Mouse (Mus musculus) lung, embryonic 14.5 days (tissue): Measurements from ENCODE around the gene Dsp. TPM values are rescaled to one million over a fixed set of nuclear protein-coding genes. Genes with fewer than 3 reads are reported as not detected.

Experiments used
- ATAC-seq: fragments of 200-750 bp; cut with Nextera tagmentation; 2 replicates; pipeline ENCODE4 v1.8.0; 2017; ENCODE audit warnings: mild to moderate bottlenecking, moderate TSS enrichment, moderate library complexity; ENCODE audit not compliant: insufficient read depth
- DNase-seq: peaks from one replicate; pipeline ENCODE4 v3.0.0-alpha.2; 2015
- H3K27ac ChIP-seq: fragments of 300-500 bp; sonication (generic); 2 replicates; pipeline ENCODE4 v1.5.1; 2014; ENCODE audit warnings: low read depth, mild to moderate bottlenecking, moderate library complexity
- H3K27me3 ChIP-seq: fragments of 300-500 bp; sonication (generic); 2 replicates; pipeline ENCODE4 v1.6.1; 2014; ENCODE audit warnings: low read length, control low read depth; ENCODE audit not compliant: insufficient read depth
- H3K36me3 ChIP-seq: fragments of 300-500 bp; sonication (generic); 2 replicates; pipeline ENCODE4 v1.6.1; 2014; ENCODE audit warnings: control low read depth; ENCODE audit not compliant: insufficient read depth
- H3K4me1 ChIP-seq: fragments of 300-500 bp; sonication (generic); 2 replicates; pipeline ENCODE4 v1.6.1; 2014; ENCODE audit warnings: antibody characterized with exemption, control low read depth; ENCODE audit not compliant: insufficient read depth
- H3K4me2 ChIP-seq: fragments of 300-500 bp; sonication (generic); 2 replicates; pipeline ENCODE4 v1.6.1; 2014; ENCODE audit warnings: mild to moderate bottlenecking
- H3K4me3 ChIP-seq: fragments of 300-500 bp; sonication (generic); 2 replicates; pipeline ENCODE4 v1.5.1; 2014; ENCODE audit warnings: low read depth, low read length
- H3K9ac ChIP-seq: fragments of 300-500 bp; sonication (generic); 2 replicates; pipeline ENCODE4 v1.6.1; 2014
- H3K9me3 ChIP-seq: fragments of 300-500 bp; sonication (generic); 2 replicates; pipeline ENCODE4 v1.6.1; 2016; ENCODE audit warnings: low read depth, low read length, control low read depth
- CTCF ChIP-seq: IDR thresholded peaks from 2 replicates; pipeline ENCODE4 v1.5.1; 2016; ENCODE audit warnings: antibody characterized with exemption, low read depth
- WGBS: fragments of 180-500 bp; shearing (Covaris S2); extraction: QIAGEN DNeasy Blood & Tissue Kit; methylation state at CpG from one replicate; pipeline ENCODE4 v1.1.7; 2014; 5-methylcytosine and 5-hydroxymethylcytosine counted together
- polyA plus RNA-seq: library from polyadenylated mRNA; unstranded; fragments of >200 nt; fragmentation: Nextera tagmentation; extraction: Ambion mirVana; gene quantifications from 2 replicates; pipeline ENCODE4 v1.2.1, GENCODE M21; 2014

Dsp gene
- polyA plus RNA-seq, result 8.0 and 9.1 TPM in 2 replicates

DNA sequence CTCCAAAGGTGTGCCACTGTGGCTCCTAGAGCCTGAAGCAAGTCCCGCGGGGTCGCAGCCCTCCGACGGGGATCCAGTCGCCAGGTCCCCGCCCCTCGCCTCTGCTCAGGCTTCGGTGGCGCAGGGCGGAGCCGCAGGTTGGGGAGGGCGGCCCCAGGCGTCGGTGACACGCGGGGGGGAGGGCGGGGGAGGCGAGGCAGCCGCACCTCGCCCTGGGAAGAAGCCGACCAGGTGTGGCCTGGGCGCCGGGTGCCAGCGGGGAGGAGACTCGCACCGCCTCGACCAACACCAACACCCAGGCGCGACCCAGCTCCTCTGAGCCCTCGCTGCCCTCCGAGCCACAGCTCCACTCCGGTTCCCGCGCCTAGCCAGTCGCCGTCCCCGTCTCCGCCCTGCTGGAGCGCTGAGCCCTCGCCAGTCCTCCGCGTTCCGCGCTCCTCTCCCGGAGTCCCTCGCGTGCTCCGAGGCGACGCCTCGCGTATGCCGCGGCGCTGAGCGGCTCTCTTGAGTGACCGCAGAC lies at the start of gene Dsp:
Dsp (plus strand) TSS at position 226 of the 520 bp plus-strand sequence.
- DNase-seq (peak; percentile 75), ATAC-seq (peak; percentile 73)
- under 1% methylated on average over 56 of the region's 58 CpGs for WGBS
- Histone ChIP-seq H3K4me2 (peak within 1 kb of the TSS; percentile 83), H3K36me3 (no peaks in the 10 kb centered on the region), H3K9ac (peak within 1 kb of the TSS; percentile 62), H3K4me1 (0 out of 2 replicates have a peak, but pooled peaks cover 3% of the 10 kb centered on the region), H3K27me3 (peaks cover 43% of the 10 kb centered on the region), H3K4me3 (peak within 1 kb of the TSS; percentile 47), H3K27ac (peak within 1 kb of the TSS; percentile 84), H3K9me3 (no peaks in the 10 kb centered on the region)
- TF ChIP-seq CTCF, result no peak

DNA sequence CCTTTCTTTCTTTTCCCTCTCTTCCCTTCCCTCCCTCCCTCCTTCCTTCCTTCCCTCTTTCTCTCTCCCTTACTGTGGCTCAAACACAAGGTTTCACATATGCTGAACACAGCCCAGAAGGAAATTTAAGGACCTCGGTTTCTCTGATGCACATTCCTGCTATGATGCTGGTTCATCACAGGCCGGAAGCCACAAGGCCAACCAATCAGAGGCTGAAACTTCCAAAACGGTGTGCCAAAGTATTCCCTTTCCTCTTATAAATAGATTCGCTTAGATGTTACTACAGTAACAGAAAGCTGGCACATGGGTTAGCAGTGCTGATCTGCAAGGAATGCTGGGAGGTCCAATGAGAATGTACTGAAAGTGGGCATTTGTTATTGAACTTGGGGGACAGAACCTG lies 47.7 kb upstream of the Dsp start:
- no peaks in the 10 kb centered on the region for H3K9me3 ChIP-seq
- DNase-seq (peak; percentile 25), ATAC-seq (no peak)
- no peaks in the 10 kb centered on the region for H3K4me1 ChIP-seq
- no peak overlapping the region for H3K4me2 ChIP-seq
- no peak for TF ChIP-seq CTCF
- H3K27me3 ChIP-seq, result no peaks in the 10 kb centered on the region
- WGBS, result 51% methylated on average over 4 of the region's 4 CpGs
- H3K36me3 ChIP-seq, result no peaks in the 10 kb centered on the region
- H3K27ac ChIP-seq, result no peak overlapping the region
- no peak overlapping the region for H3K4me3 ChIP-seq
- no peak overlapping the region for H3K9ac ChIP-seq

DNA sequence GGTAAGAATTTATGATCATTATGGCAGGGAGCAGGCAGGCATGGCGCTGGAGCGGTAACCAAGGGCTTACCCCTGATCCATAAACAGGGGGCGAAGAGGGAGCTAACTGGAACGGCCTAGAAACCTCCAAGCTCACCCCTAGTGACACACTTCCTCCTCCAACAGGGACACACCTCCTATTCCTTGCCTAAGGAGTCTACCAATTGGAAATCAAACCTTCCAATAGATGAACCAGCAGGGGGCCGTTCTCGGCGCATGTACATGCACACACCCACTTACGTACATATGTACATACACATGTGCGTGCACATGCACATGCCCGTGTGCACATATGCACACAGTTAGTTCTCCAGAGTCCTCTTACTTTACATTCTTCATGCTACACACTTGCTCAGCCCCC lies 46.6 kb upstream of the Dsp start:
- DNase-seq (no peak), ATAC-seq (no peak)
- H3K27me3 ChIP-seq, result no peaks in the 10 kb centered on the region
- H3K9ac ChIP-seq, result no peak overlapping the region
- no peak overlapping the region for H3K27ac ChIP-seq
- H3K4me3 ChIP-seq, result no peak overlapping the region
- 90% methylated on average over 10 of the region's 10 CpGs for WGBS
- H3K36me3 ChIP-seq, result no peaks in the 10 kb centered on the region
- TF ChIP-seq CTCF, result no peak
- H3K4me1 ChIP-seq, result no peaks in the 10 kb centered on the region
- H3K4me2 ChIP-seq, result no peak overlapping the region
- no peaks in the 10 kb centered on the region for H3K9me3 ChIP-seq

DNA sequence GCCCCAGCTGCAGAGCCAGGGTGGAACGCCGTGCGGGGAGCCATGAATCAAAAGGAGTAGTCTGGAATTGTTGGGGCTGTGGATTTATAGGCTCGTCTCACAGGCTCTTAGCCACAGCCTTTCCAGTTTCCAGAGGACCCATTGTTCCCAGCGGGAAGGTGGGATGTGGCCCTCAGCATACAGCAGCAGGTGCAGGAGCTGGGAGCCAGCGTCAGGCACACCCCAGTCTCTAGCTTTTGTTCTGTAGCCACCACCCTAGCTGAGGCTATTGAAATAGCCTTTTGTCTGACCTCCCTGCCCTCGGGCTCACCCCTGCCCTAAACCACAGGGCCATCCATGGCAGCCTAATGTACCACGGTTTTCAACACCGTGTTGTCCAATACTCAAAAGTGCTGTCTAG lies 42.0 kb upstream of the Dsp start:
- no peak for TF ChIP-seq CTCF
- Histone ChIP-seq H3K9ac (no peak overlapping the region), H3K4me2 (no peak overlapping the region), H3K27me3 (no peaks in the 10 kb centered on the region), H3K27ac (no peak overlapping the region), H3K4me1 (no peaks in the 10 kb centered on the region), H3K36me3 (no peaks in the 10 kb centered on the region), H3K9me3 (no peaks in the 10 kb centered on the region), H3K4me3 (no peak overlapping the region)
- 86% methylated on average over 9 of the region's 9 CpGs for WGBS
- ATAC-seq, result no peak
- no peak for DNase-seq

DNA sequence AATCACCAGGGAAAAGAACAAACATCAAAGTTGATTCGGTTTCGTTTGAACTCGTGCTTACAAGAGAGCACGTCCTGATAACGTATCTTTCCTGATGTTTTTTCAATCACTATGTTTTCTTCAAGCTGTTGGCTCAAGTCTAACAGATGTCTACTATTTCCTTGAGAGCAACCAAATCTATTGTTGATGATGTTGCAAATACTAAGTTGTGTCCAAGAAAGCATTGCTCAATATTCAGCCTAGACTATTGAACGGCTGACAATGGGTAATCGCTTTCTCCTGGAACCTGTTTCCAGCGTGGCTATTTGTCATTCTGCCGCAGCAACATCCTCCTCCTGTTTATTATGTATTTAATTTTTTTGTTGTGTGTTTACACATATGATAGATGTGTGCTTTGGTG lies 28.8 kb upstream of the Dsp start:
- Histone ChIP-seq H3K9me3 (no peaks in the 10 kb centered on the region), H3K36me3 (no peaks in the 10 kb centered on the region), H3K4me2 (no peak overlapping the region), H3K27ac (no peak overlapping the region), H3K9ac (no peak overlapping the region), H3K4me1 (no peaks in the 10 kb centered on the region), H3K27me3 (no peaks in the 10 kb centered on the region), H3K4me3 (no peak overlapping the region)
- WGBS, result 58% methylated on average over 9 of the region's 9 CpGs
- DNase-seq, result no peak
- ATAC-seq, result no peak
- no peak for TF ChIP-seq CTCF

DNA sequence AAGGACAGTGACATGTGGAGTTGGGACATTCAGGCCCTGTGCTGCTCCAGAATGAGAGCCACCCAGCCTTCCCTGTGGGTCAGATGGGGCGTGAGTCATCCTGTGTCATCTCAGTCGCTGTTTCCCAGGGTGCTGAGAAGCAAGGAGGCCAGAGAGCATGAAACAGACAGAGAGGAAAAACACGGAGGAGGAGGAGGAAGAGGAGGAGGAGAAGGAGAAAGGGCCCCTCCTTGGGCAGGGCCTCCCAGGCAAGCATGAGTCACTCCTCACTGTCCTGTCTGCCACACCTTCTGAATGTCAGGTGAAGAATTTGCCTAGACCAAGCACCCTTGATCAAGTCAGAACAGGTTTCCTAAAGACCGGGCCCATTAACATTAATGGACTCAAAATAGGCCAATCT lies 27.4 kb upstream of the Dsp start:
- ATAC-seq, result no peak

DNA sequence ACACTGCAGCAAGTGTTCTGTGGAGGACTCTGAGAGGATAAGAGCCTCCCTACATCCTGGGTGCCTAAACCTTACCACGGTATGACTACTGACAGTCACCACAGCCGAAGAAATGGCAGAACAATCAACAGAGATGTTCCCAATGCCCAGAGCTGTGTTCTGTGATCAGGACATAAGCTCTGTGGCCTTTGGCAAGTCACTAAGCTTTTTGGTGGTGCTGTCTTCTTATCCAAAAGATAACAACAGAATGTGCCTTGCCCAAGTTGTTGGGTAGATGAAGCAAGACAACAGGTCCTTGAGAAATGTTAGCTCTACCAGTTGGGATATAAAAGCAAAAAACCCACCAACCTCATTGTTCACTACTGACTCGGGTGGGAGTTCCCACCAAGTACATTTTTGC lies 23.4 kb upstream of the Dsp start:
- H3K27ac ChIP-seq, result no peak overlapping the region
- H3K9ac ChIP-seq, result no peak overlapping the region
- WGBS, result 73% methylated on average over 3 of the region's 3 CpGs
- no peak overlapping the region for H3K4me2 ChIP-seq
- H3K4me3 ChIP-seq, result no peak overlapping the region
- no peaks in the 10 kb centered on the region for H3K36me3 ChIP-seq
- no peak for ATAC-seq
- TF ChIP-seq CTCF, result no peak
- no peaks in the 10 kb centered on the region for H3K4me1 ChIP-seq
- H3K27me3 ChIP-seq, result no peaks in the 10 kb centered on the region
- no peaks in the 10 kb centered on the region for H3K9me3 ChIP-seq
- no peak for DNase-seq

More for the DNA sequence above, 27.4 kb upstream of the Dsp start:
- no peak for TF ChIP-seq CTCF
- no peak overlapping the region for H3K27ac ChIP-seq
- H3K4me1 ChIP-seq, result no peaks in the 10 kb centered on the region
- H3K36me3 ChIP-seq, result no peaks in the 10 kb centered on the region
- H3K4me2 ChIP-seq, result no peak overlapping the region
- no peak overlapping the region for H3K4me3 ChIP-seq
- no peaks in the 10 kb centered on the region for H3K9me3 ChIP-seq
- DNase-seq, result no peak
- H3K9ac ChIP-seq, result no peak overlapping the region
- no peaks in the 10 kb centered on the region for H3K27me3 ChIP-seq
- 69% methylated on average over 4 of the region's 4 CpGs for WGBS

DNA sequence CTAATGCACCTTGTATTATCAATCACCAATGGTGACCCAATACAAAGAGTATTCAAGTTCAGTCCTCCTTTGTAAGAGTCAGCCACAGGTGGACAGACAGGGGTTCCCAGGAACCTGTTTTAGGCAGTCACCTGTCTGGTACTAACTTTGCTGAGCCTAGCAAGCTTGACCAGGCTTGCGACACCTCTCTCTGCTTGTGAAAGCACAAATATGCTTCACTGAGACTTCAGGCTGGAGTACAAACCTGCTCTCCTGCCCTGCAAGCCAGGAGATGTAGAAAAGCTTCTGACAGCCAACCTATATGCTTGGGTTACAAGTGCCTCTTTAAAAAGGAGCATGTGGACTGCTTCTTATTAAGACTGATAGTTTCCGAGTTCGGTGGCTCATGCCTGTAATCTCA lies 22.8 kb upstream of the Dsp start:
- no peaks in the 10 kb centered on the region for H3K4me1 ChIP-seq
- TF ChIP-seq CTCF, result no peak
- no peak overlapping the region for H3K27ac ChIP-seq
- no peaks in the 10 kb centered on the region for H3K27me3 ChIP-seq
- H3K36me3 ChIP-seq, result no peaks in the 10 kb centered on the region
- H3K9ac ChIP-seq, result no peak overlapping the region
- ATAC-seq (no peak), DNase-seq (no peak)
- no peaks in the 10 kb centered on the region for H3K9me3 ChIP-seq
- 38% methylated on average over 3 of the region's 3 CpGs for WGBS
- no peak overlapping the region for H3K4me2 ChIP-seq
- H3K4me3 ChIP-seq, result no peak overlapping the region
